Mouse (Mus musculus) forebrain, embryonic 14.5 days (tissue): ENCODE results near the gene Fabp7. TPM values are rescaled to one million over a fixed set of nuclear protein-coding genes. Genes with fewer than 3 reads are reported as not detected.

ENCODE experiments used
- ATAC-seq: fragments of 200-750 bp; cut with Nextera tagmentation; 2 replicates; pipeline ENCODE4 v1.8.0; 2017; ENCODE audit warnings: mild to moderate bottlenecking, moderate library complexity
- DNase-seq: peaks from one replicate; pipeline ENCODE4 v3.0.0-alpha.2; 2015; ENCODE audit warnings: low spot score
- H3K27ac ChIP-seq: fragments of 300-500 bp; sonication (generic); 2 replicates; pipeline ENCODE4 v1.5.1; 2014; ENCODE audit warnings: low read depth, mild to moderate bottlenecking, control low read depth, low read length, moderate library complexity
- H3K27me3 ChIP-seq: fragments of 300-500 bp; sonication (generic); replicated peaks from 2 replicates; pipeline ENCODE4 v1.6.1; 2014; ENCODE audit warnings: low read length, control low read depth, mixed read lengths; ENCODE audit not compliant: control insufficient read depth, insufficient read depth
- H3K36me3 ChIP-seq: fragments of 300-500 bp; sonication (generic); 2 replicates; pipeline ENCODE4 v1.6.1; 2014; ENCODE audit warnings: low read length, control low read depth; ENCODE audit not compliant: control insufficient read depth, insufficient read depth
- H3K4me1 ChIP-seq: fragments of 300-500 bp; sonication (generic); 2 replicates; pipeline ENCODE4 v1.6.1; 2014; ENCODE audit warnings: antibody characterized with exemption, low read length, control low read depth; ENCODE audit not compliant: control insufficient read depth, insufficient read depth
- H3K4me2 ChIP-seq: fragments of 300-500 bp; sonication (generic); 2 replicates; pipeline ENCODE4 v1.6.1; 2014; ENCODE audit warnings: mild to moderate bottlenecking, control low read depth, low read length
- H3K4me3 ChIP-seq: fragments of 300-500 bp; sonication (generic); 2 replicates; pipeline ENCODE4 v1.5.1; 2014; ENCODE audit warnings: low read depth, low read length, control low read depth
- H3K9ac ChIP-seq: fragments of 300-500 bp; sonication (generic); 2 replicates; pipeline ENCODE4 v1.6.1; 2014; ENCODE audit warnings: mild to moderate bottlenecking, low read length, control low read depth, moderate library complexity
- H3K9me3 ChIP-seq: fragments of 300-500 bp; sonication (generic); replicated peaks from 2 replicates; pipeline ENCODE4 v1.6.1; 2016; ENCODE audit warnings: low read length, control low read depth, mixed read lengths; ENCODE audit not compliant: control insufficient read depth
- WGBS: fragments of 180-500 bp; shearing (Covaris S2); extraction: QIAGEN DNeasy Blood & Tissue Kit; methylation state at CpG from one replicate; pipeline ENCODE4 v1.1.7; 2014; 5-methylcytosine and 5-hydroxymethylcytosine counted together
- polyA plus RNA-seq: library from polyadenylated mRNA; unstranded; fragments of >200 nt; fragmentation: Nextera tagmentation; extraction: Ambion mirVana; gene quantifications from 2 replicates; pipeline ENCODE4 v1.2.1, GENCODE M21; 2014

Fabp7 gene
- polyA plus RNA-seq, 1 experiment from 2014 or later: 1,519 TPM

GRCm38 (mm10) chr10:57794018-57794417, 9.3 kb downstream of the Fabp7 start, which contains the start of gene Smpdl3a:
Gene Smpdl3a, plus strand, starts transcription at chr10:57794335.
- peak within 1 kb of the TSS; percentile 53 for H3K4me3 ChIP-seq
- H3K36me3 ChIP-seq: 0 out of 2 replicates have a peak, but pooled peaks cover 3% of the 10 kb centered on the region
- DNase-seq (no peak), ATAC-seq (no peak)
- H3K4me2 ChIP-seq: peak within 1 kb of the TSS; percentile 97
- 77% methylated on average over 7 of the region's 7 CpGs for WGBS
- peaks cover 14% of the 10 kb centered on the region for H3K9me3 ChIP-seq
- H3K27me3 ChIP-seq: no peaks in the 10 kb centered on the region
- H3K9ac ChIP-seq: peak within 1 kb of the TSS; percentile 79
- H3K4me1 ChIP-seq: no peaks in the 10 kb centered on the region; the same call in 1 of the 2 replicates
- peak within 1 kb of the TSS; percentile 75 for H3K27ac ChIP-seq

- H3K27ac ChIP-seq: peak overlapping the region; percentile 75
- no peaks in the 10 kb centered on the region; the same call in 1 of the 2 replicates for H3K4me1 ChIP-seq
- peak overlapping the region; percentile 79 for H3K9ac ChIP-seq
- peak overlapping the region; percentile 97 for H3K4me2 ChIP-seq
- WGBS: 2% methylated on average over 44 of the region's 44 CpGs
- DNase-seq (peak; percentile 41), ATAC-seq (peak; percentile 74)
- no peaks in the 10 kb centered on the region for H3K27me3 ChIP-seq
- peaks cover 14% of the 10 kb centered on the region for H3K9me3 ChIP-seq
- 0 out of 2 replicates have a peak, but pooled peaks cover 3% of the 10 kb centered on the region for H3K36me3 ChIP-seq
- H3K4me3 ChIP-seq: peak overlapping the region; percentile 53
Measured at GRCm38 (mm10) chr10:57794491-57795461, 10.1 kb downstream of the Fabp7 start.

- no peak overlapping the region for H3K9ac ChIP-seq
- no peaks in the 10 kb centered on the region; the same call in 1 of the 2 replicates for H3K4me1 ChIP-seq
Measured at GRCm38 (mm10) chr10:57795542-57795941, 10.9 kb downstream of the Fabp7 start.

GRCm38 (mm10) chr10:57796057-57796456, 11.4 kb downstream of the Fabp7 start:
- H3K36me3 ChIP-seq: no peaks in the 10 kb centered on the region
- no peak overlapping the region for H3K4me3 ChIP-seq
- H3K9me3 ChIP-seq: peaks cover 14% of the 10 kb centered on the region
- DNase-seq: peak; percentile 76
- no peak overlapping the region for H3K27ac ChIP-seq
- no peak overlapping the region for H3K9ac ChIP-seq
- peak; percentile 57 for ATAC-seq
- H3K4me2 ChIP-seq: no peak overlapping the region
- H3K27me3 ChIP-seq: no peaks in the 10 kb centered on the region
- WGBS: 54% methylated on average over 4 of the region's 4 CpGs
- H3K4me1 ChIP-seq: no peaks in the 10 kb centered on the region; the same call in 1 of the 2 replicates

More at GRCm38 (mm10) chr10:57795542-57795941, 10.9 kb downstream of the Fabp7 start:
- H3K4me3 ChIP-seq: peak overlapping the region; percentile 53
- no peaks in the 10 kb centered on the region for H3K27me3 ChIP-seq
- WGBS: 43% methylated on average over 4 of the region's 4 CpGs
- no peak overlapping the region for H3K27ac ChIP-seq
- no peak for ATAC-seq
- no peaks in the 10 kb centered on the region for H3K36me3 ChIP-seq
- peaks cover 14% of the 10 kb centered on the region for H3K9me3 ChIP-seq
- H3K4me2 ChIP-seq: peak overlapping the region; percentile 97
- DNase-seq: no peak

GRCm38 (mm10) chr10:57799486-57799885, 14.8 kb downstream of the Fabp7 start:
- Histone ChIP-seq H3K9ac (no peak overlapping the region), H3K36me3 (no peaks in the 10 kb centered on the region), H3K9me3 (no peaks in the 10 kb centered on the region), H3K4me2 (no peak overlapping the region), H3K27me3 (no peaks in the 10 kb centered on the region), H3K4me3 (no peak overlapping the region), H3K4me1 (no peaks in the 10 kb centered on the region; the same call in 1 of the 2 replicates), H3K27ac (no peak overlapping the region)
- WGBS: 99% methylated on average over 1 of the region's 1 CpGs
- no peak for DNase-seq
- ATAC-seq: no peak

- ATAC-seq (no peak), DNase-seq (no peak)
- Histone ChIP-seq H3K4me3 (no peak overlapping the region), H3K4me1 (no peaks in the 10 kb centered on the region), H3K9me3 (no peaks in the 10 kb centered on the region), H3K27ac (no peak overlapping the region), H3K36me3 (peaks cover 5% of the 10 kb centered on the region; the same call in 1 of the 2 replicates), H3K27me3 (no peaks in the 10 kb centered on the region), H3K9ac (no peak overlapping the region), H3K4me2 (no peak overlapping the region)
- 95% methylated on average over 6 of the region's 6 CpGs for WGBS
Measured at GRCm38 (mm10) chr10:57807754-57808153, 23.1 kb downstream of the Fabp7 start.

- H3K36me3 ChIP-seq: peaks cover 5% of the 10 kb centered on the region; the same call in 1 of the 2 replicates
- no peak overlapping the region for H3K9ac ChIP-seq
- no peak overlapping the region for H3K27ac ChIP-seq
- no peak overlapping the region for H3K4me2 ChIP-seq
- no peak overlapping the region for H3K4me3 ChIP-seq
- no peaks in the 10 kb centered on the region for H3K9me3 ChIP-seq
- WGBS: 88% methylated on average over 5 of the region's 5 CpGs
- no peak for ATAC-seq
- no peak for DNase-seq
- H3K27me3 ChIP-seq: no peaks in the 10 kb centered on the region
- no peaks in the 10 kb centered on the region for H3K4me1 ChIP-seq
Measured at GRCm38 (mm10) chr10:57812161-57812856, 27.6 kb downstream of the Fabp7 start.

GRCm38 (mm10) chr10:57814295-57814694, 29.6 kb downstream of the Fabp7 start:
- DNase-seq (no peak), ATAC-seq (no peak)
- Histone ChIP-seq H3K36me3 (peaks cover under 1% of the 10 kb centered on the region; the same call in 1 of the 2 replicates), H3K4me2 (no peak overlapping the region), H3K9me3 (no peaks in the 10 kb centered on the region), H3K9ac (no peak overlapping the region), H3K4me1 (no peaks in the 10 kb centered on the region), H3K4me3 (no peak overlapping the region), H3K27me3 (no peaks in the 10 kb centered on the region), H3K27ac (no peak overlapping the region)
- 86% methylated on average over 2 of the region's 2 CpGs for WGBS
